Mouse (Mus musculus) layer of hippocampus, adult 9-10 months (tissue): ENCODE results near the gene Tmcc1.
"Not testable (repeated sequence)": the region's sequence is repeated elsewhere in the genome, so short reads cannot be mapped to it uniquely, and the experiment has no call there.

Experiments
- DNase-seq: peaks from one replicate; pipeline ENCODE4 v3.0.0; 2022; ENCODE audit warnings: low spot score

Tmcc1 gene

GRCm38 (mm10) chr6:116074892-116075291 is 118.4 kb downstream of the Tmcc1 start:
- no peak for DNase-seq

DNA sequence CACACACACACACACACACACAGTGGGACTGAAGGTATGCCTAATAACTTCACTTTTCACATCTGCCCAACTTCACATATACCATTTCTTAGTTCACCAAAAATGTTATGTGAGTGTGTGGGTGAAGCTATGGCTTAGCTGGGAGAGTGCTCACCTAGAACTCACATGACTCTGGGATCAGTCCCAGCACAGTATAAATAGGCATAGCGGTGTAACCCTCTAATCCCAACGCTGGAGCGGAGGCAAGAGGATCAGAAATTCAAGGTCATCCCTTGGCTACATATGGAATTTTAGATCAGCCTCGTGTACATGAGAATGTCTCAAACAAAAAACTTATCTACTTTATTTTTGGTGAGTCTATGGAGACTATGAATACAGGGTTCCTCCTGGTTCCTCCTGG is 119.7 kb downstream of the Tmcc1 start:
- no peak for DNase-seq

DNA sequence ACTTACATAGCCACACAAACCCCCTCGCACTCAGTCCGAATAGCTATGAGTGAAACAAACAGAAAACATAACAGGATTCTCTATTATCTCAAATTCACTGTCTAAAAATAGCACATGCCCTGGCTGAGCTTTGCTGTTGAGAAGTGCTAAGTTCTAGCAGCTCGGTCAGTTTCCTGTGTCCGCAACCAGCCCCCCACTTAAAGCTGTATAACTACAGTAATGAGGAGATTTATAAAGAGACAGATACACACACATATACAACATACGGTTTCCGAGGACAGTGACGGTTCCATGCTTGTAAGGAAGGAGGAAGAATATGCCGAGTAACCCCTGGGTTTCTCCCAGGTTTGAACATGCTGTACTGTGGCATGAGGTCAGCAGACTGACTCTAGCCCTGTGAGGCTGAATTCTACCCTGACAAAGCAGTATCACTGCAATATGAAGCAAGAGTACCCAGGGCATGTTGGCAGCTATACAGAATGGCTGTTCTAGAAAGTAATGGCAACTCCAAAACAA is 120.5 kb downstream of the Tmcc1 start:
- DNase-seq: no peak

- no peak for DNase-seq
Observed at GRCm38 (mm10) chr6:116072221-116072745, 121.0 kb downstream of the Tmcc1 start.

DNA sequence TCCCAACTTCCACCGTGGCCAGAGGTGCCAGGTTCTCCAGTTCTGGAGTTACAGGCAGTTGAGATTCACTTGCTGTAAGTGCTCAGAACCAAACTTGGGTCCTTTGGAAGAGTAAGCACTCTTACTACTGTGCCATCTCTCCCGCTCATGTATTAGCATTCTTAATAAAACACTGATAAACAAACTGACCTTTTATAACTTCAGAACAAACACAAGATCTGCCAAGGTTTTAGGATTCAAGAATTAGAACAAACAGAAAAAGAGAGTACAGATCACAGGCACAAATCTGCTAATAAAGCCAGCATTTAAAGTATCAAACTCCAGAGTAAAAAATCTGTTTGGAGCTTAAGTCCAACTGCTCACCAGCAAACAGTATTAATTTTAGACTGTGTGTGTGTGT is 121.5 kb downstream of the Tmcc1 start:
- no peak for DNase-seq

DNA sequence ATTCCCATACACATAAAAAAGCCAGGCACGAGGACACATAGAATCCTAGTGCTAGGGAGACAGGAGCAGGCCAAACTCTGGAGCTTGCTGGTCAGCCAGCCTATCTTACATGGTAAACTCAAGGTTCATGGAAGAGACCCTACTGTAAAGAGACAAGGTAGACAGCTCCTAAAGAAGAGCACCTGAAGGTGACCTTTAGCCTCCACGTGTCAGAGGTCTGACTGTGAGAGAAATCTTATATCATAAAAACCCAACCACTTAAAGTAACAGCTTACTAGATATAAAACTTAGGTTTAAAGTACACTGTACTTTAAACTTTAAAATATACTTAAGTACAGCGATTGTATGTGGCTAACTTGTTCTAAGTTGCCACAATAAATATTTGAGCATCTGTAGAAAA is 122.7 kb downstream of the Tmcc1 start:
- no peak for DNase-seq

GRCm38 (mm10) chr6:116063516-116063915 is 129.8 kb downstream of the Tmcc1 start:
- DNase-seq: no peak

GRCm38 (mm10) chr6:116059542-116059941 is 133.7 kb downstream of the Tmcc1 start:
- DNase-seq: not testable (repeated sequence)

GRCm38 (mm10) chr6:116058541-116059300 is 134.6 kb downstream of the Tmcc1 start:
- DNase-seq: no peak

- DNase-seq: no peak
Observed at GRCm38 (mm10) chr6:116056676-116057264, 136.5 kb downstream of the Tmcc1 start.

GRCm38 (mm10) chr6:116055766-116056165 is 137.5 kb downstream of the Tmcc1 start:
- no peak for DNase-seq

DNA sequence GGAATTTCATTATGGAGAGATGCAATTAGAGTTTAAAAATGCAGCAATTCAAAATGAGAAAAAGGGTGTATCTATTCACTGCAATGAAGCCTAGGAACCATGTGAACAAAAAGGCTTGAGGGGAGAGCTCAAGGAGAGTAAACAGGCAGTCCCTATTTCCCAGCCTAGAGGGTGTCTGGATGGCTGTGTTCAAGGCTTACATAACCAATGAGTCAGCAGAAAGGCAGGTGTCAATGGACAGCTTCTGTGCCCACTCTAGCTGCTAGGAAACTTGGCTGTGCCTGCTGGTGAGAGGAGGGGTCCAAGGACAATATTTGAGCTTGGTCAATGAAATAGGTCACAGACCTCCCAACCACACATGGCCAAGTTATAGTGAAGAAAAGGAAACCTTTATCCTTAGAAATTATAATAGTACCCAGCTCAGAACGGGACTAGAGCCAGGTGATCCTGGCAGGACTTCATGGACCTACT is 138.2 kb downstream of the Tmcc1 start:
- no peak for DNase-seq

DNA sequence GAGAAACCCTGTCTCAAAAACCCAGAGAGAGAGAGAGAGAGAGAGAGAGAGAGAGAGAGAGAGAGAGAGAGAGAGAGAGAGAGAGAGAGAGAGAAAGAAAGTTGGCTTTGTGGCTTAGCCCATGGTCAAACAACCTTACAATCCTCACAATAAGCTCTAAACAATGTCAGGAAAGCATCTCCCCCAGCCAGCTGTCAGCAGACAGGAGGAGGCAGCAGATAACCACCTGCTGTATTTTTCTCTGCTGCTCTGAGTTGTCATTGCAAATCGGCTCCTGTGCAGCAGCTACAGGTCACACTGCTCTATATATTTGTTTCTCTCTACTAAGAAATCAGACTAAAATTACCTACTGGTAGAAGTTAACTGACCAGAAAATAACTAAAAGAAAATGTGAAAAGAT is 145.4 kb downstream of the Tmcc1 start:
- DNase-seq: no peak

GRCm38 (mm10) chr6:116047366-116047765 is 145.9 kb downstream of the Tmcc1 start:
- DNase-seq: no peak

GRCm38 (mm10) chr6:116044039-116044438 is 149.2 kb downstream of the Tmcc1 start:
- DNase-seq: no peak

DNA sequence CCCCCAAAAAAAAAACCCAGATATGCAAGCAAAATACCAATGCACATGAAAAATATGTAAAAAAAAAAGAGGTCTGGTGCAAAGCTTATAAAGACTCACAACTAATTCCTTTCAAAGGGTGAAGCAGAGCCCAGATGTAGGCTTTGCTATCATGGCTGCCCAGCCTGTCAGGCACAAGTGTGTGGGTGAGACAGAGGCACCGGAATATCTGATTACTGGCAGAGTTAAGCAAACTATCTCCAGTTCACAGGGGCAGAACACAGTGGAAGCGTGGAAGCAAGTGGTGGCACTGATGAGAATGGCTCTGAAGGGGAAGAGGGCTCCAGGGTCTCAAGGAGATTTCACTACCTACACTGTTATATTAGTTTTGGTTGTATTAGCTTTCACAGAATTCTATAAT is 155.1 kb downstream of the Tmcc1 start:
- DNase-seq: no peak

GRCm38 (mm10) chr6:116037281-116037831 is 155.9 kb downstream of the Tmcc1 start:
- no peak for DNase-seq

GRCm38 (mm10) chr6:116036555-116036954 is 156.7 kb downstream of the Tmcc1 start:
- DNase-seq: no peak

DNA sequence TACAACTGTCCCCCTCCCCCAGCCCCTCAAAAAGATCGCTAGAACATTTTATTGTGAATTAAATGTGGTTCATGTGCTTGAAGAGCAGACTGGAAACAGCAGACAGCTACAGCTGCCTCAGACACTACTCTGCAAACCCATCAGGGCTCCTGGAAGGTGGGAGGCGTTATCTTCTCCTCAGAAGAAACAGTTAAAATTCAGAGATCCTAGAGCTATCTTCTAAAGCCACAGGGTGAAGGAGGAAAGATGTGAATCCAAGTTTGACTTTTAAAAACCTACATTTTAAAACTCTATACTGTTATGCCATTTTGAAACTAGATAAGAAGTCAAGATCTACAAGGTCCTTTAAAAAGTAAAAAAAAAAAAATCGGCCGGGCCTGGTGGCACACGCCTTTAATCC is 162.2 kb downstream of the Tmcc1 start:
- DNase-seq: no peak

GRCm38 (mm10) chr6:116024666-116025065 is 168.6 kb downstream of the Tmcc1 start:
- DNase-seq: no peak

GRCm38 (mm10) chr6:116021961-116022485 is 171.3 kb downstream of the Tmcc1 start:
- DNase-seq: no peak

DNA sequence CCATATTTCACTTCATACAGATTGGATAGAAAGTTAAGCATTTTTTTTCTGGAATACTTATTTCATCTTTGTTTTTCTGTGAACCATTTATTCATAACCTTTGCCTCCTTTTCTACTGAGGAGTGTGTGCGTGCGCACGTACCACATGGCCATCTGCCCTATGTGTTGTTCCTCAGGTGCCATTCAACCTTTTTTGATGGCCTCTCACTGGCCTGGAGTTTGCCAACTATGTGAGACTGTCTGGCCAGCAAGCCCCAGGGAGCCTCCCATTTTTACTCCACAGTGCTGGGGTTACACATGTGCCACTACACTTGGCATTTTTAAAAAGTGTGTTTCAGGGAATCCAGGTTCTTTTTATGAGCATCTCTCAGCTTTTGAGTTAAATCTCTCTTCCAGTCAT is 177.4 kb downstream of the Tmcc1 start:
- DNase-seq: no peak

- no peak for DNase-seq
Observed at GRCm38 (mm10) chr6:116014111-116014510, 179.2 kb downstream of the Tmcc1 start.
